Mouse (Mus musculus) spleen, embryonic (tissue): Measurements from ENCODE around the gene Cltc.

Experiments used
- CTCF ChIA-PET: fragments of 350-600 bp; sonication (Branson Sonifier 250); formaldehyde crosslinking; loops from one replicate; lab custom pipeline; 2022; lab: Charles Lee

Cltc gene

GRCm38 (mm10) chr11:86684126-86685012 lies 73.0 kb downstream of the Cltc start:
- CTCF ChIA-PET = interaction anchor here (0.5 to 1.2 kb wide), 4 partner anchors 55 to 124 kb away, joined by 3 to 7 read pairs (median 4); no protein-coding TSS in a partner anchor

- CTCF ChIA-PET = interaction anchor here (0.5 to 1.2 kb wide), 4 partner anchors 25 to 125 kb away, joined by 3 to 7 read pairs (median 3); no protein-coding TSS in a partner anchor
These were observed 73.8 kb downstream of the Cltc start, which contains the start of the genes Vmp1 and Ptrh2 for GRCm38 (mm10) chr11:86683395-86684125. Gene Vmp1, minus strand, starts transcription at chr11:86683836. Gene Ptrh2, plus strand, starts transcription at chr11:86683985.

DNA sequence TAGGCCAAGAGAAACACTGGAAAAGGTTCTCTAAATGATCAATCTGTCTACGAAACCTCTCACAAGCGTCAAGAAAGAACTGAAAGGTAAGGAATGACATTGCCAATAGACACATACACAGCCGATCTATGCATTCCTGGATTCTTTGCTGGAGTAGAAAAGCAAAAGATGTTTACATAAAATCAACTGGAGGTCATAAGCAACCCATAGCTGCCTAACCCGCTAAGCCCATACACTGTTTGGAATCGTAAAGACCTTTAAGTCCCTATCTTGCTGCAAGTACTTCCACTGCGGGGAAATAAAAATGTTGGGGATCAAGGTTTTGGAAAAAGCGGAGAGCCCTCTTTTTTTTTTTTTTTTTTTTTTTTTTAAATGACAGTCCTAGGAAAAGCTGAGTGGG lies 74.5 kb downstream of the Cltc start:
- CTCF ChIA-PET = interaction anchor here (0.6 to 0.7 kb wide), 4 partner anchors 17 to 218 kb away, joined by 3 to 9 read pairs (median 3); no protein-coding TSS in a partner anchor

DNA sequence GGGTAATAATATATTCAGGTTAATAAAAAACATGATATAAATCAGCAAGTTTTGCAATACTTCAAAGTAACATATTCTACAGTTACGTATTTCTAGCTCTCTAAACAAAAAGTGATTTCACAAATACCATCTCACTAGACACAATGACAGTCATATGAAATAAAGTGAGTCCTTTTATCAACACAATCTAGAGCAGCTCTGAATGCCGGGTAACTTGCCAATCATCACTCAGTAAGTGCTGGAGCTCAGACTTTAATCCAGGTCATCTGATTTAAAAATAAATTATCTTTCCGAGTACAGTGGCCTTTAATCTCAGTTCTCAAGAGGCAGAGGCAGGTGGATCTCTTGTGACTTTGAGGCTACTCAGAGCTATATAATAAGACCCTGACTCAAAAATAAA lies 75.9 kb downstream of the Cltc start:
- CTCF ChIA-PET = interaction anchor here (0.6 kb wide), 1 partner anchor 195 kb away, joined by 14 read pairs; no protein-coding TSS in a partner anchor

DNA sequence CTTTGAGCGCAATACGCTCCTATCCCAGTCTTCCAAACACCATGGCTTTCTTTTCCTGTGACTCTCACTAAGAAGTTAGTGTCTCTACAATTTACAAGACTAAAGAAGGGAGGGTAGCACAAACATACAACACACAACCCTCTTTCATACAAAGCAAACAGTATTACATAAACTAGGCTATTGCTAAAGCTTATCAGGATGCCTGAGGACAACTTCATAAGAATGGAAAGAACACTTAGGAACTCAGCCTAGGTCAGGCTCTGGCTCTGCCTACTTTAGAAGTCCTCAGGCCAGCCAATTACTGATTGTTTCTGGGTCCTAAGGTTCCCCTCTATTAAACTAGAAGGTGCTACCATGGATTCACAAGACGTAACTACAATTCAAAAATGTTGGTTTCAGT lies 76.6 kb downstream of the Cltc start:
- CTCF ChIA-PET = no interaction called here

DNA sequence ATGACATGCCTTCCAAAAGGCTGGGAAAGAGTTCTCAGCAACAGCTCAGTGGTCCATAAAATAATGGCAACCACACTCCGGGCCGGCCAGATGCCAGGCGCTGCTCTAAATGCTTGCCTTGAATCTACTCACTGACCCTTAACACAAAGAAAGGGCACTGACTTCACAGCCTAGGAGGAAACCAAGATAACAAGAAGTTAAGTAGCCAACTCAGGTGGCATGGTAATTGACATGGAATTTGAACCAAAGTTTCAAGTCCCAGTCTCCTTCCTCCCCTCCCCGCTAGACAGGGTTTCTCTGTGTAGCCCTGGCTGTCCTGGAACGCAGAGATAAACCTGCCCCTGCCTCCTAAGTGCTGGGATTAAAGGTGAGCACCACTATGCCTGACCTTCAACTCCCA lies 78.4 kb downstream of the Cltc start:
- CTCF ChIA-PET = interaction anchor here (0.6 kb wide), 1 partner anchor 1334 kb away, joined by 3 read pairs; no protein-coding TSS in a partner anchor

GRCm38 (mm10) chr11:86675520-86675919 lies 81.8 kb downstream of the Cltc start:
- CTCF ChIA-PET = no interaction called here

DNA sequence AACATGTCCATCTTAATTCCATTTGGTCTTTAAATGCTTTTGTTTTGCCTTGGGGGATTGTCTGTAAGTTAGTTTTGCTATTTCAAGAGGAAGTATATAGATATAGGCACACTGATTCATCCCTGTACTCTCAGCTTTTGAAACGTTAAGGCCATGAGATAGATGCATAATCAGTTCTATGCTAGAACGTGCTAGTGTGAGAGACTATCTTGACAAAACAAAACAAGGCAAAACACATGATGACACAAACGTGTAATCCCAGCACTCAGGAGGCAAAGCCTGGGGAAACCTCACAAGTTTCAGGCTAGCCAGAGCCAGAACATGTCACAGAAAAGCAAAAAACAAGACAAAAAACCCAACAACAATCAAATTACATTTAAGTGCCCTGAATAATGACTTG lies 84.6 kb downstream of the Cltc start:
- CTCF ChIA-PET = no interaction called here

DNA sequence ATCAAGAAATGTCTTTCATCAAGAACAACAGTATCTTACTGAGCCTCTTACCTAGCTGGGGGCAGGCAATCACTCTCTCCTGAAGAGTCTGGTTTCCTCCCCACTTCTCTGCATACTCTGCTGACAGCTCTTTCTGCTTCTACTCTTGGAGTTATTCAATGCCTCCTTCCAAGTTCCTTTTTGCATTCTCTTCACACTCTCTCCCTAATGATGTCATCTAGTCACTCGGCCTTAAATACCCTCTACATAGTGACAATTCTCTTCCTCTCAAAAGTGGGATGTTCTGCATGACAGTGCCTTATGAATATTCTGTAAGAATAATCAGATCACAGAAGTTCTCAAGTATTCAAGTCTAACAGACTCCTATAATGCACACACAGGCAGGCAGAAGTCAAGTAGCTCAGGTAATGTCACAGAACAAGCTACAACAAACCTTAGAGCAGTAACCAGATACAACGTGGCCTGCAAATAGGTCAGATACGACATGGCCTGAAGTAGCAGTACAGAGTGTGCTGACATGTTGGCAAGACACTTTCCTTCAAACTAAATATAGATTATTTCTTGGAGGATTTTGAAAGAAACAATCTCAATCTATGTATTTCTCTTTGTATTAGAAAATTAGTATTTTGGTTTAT lies 86.2 kb downstream of the Cltc start:
- CTCF ChIA-PET = no interaction called here

DNA sequence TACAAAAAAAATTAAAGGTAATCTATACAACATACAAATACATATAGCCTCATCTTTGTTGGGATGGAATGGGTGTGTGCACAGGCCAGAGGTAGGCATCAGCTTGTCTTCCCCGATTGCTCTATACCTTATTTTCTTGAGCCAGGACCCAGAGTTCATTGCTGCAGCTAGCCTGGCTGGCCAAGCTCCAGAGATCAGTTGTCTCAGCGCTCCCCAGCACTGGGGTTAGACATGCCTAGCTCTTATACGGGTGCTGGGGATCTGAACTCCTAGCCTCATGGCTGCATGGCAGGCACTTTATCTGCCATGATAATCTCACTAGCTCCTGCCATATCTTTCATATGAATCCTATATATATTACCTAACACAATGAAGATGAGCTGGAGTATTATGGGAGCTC lies 89.2 kb downstream of the Cltc start:
- CTCF ChIA-PET = no interaction called here

DNA sequence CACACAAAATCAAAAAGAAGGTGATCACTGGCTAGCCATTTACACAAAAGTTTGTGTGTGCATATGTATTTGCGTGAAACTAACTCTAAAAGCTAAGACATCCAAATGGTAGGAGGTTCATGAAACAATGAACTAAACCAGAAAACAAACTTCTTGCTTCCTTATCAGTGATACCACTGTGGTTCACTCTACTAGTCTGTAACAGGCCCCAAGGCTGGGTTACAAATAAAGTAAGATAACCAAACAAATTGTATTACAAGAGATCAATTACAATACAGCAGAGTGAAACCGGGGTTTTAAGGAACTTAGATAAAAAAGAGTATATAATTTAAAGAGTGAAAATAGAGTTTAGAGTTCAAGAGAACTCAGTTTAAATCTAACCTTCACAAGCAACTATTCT lies 89.8 kb downstream of the Cltc start:
- CTCF ChIA-PET = interaction anchor here (0.6 kb wide), 1 partner anchor 456 kb away, joined by 4 read pairs; no protein-coding TSS in a partner anchor

- CTCF ChIA-PET = no interaction called here
These were observed 93.0 kb downstream of the Cltc start for GRCm38 (mm10) chr11:86664406-86664805.

- CTCF ChIA-PET = interaction anchor here (0.5 kb wide), 1 partner anchor 19 kb away, joined by 5 read pairs; no protein-coding TSS in a partner anchor
These were observed 93.4 kb downstream of the Cltc start for GRCm38 (mm10) chr11:86663977-86664376.

GRCm38 (mm10) chr11:86662986-86663895 lies 94.1 kb downstream of the Cltc start:
- CTCF ChIA-PET = interaction anchor here (0.5 to 0.6 kb wide), 2 partner anchors 19 to 49 kb away, joined by 3 to 5 read pairs; no protein-coding TSS in a partner anchor

DNA sequence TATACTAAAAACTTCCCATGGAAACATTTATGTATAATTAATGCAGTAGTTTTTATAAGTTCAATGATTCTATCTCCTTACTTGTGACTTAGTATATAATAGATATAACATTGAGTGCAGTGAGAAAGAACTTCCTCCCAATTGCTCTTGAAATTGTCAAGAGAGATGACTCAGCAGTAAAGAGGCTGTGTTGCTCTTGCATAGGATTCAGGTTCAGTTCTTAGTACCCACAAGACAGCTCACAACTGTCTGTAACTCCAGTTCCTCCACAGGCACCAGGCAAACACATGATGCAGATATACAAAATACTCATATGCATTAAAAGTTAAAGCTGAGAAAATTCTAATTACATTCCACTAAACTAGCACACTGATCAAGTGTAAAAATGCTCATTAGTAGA lies 99.5 kb downstream of the Cltc start:
- CTCF ChIA-PET = no interaction called here

GRCm38 (mm10) chr11:86656849-86657567 lies 100.4 kb downstream of the Cltc start:
- CTCF ChIA-PET = interaction anchor here (0.5 to 0.7 kb wide), 3 partner anchors 49 to 148 kb away, joined by 3 to 20 read pairs (median 5); no protein-coding TSS in a partner anchor

DNA sequence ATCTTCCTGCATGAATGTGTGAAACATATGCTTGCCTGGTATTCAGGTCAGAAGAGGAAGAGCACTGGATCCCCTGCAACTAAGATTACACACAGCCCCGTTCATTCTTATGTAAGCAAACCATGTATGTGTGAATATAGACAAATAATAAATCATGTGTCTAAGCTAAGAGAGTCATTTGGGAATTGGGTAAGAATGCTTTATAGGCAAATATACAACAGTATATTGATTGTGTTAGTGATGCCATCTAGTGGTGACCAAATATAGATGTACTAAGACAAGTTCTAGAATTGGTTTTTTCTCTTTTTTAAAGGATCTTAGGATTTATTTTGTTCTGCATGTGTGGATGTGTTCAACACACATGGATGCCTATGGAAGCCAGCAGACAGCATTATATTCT lies 101.7 kb downstream of the Cltc start:
- CTCF ChIA-PET = interaction anchor here (0.9 kb wide), 1 partner anchor 87 kb away, joined by 8 read pairs; no protein-coding TSS in a partner anchor

- CTCF ChIA-PET = interaction anchor here (0.8 to 0.9 kb wide), 2 partner anchors 84 to 86 kb away, joined by 3 read pairs; no protein-coding TSS in a partner anchor
These were observed 103.3 kb downstream of the Cltc start for GRCm38 (mm10) chr11:86654096-86654495.

GRCm38 (mm10) chr11:86653446-86653845 lies 103.9 kb downstream of the Cltc start:
- CTCF ChIA-PET = interaction anchor here (0.6 to 1.4 kb wide), 6 partner anchors 28 to 86 kb away, joined by 3 to 9 read pairs (median 4); no protein-coding TSS in a partner anchor
